ENCODE assay signal across 38 mouse cellular contexts in the genomic region with DNA sequence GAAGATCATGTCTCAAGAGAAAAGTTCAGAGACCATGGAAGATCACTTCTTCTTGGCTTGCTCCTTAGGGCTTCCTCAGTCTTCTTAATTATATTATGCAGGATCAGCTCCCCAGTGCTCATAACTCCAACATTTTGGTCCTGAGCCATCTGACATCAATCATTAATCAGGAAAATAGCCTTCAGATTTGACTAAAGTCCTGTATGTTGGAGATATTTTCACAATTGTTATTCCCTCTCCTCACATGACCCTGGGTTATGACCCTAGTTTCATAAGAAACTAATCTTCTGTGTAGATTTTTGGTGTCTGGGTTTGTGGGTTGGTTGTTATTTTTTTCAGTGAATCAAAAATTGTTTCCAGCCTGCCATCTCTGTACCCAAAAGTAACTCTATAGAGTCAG. TPM values are rescaled to one million over a fixed set of nuclear protein-coding genes. Genes with fewer than 3 reads are reported as not detected.
"Had no signal": no experiment of that assay in that cellular context is flagged by ENCODE, and none has a peak within 500 bp of the region (broad histone marks: within the 10 kb centered on the region; RNA-seq: fewer than 3 reads in every experiment).

No protein-coding gene starts in this region.

- H3K27ac ChIP-seq: embryonic facial prominence, embryonic 10.5 days; embryonic facial prominence, embryonic 12.5 days; embryonic facial prominence, embryonic 13.5 days; embryonic facial prominence, embryonic 15.5 days; forebrain, embryonic 10.5 days; forebrain, embryonic 12.5 days; forebrain, embryonic 13.5 days; forebrain, embryonic 15.5 days; gastrocnemius, adult 2 months had no signal

- H3K36me3 ChIP-seq: embryonic facial prominence, embryonic 10.5 days; embryonic facial prominence, embryonic 12.5 days; embryonic facial prominence, embryonic 13.5 days; embryonic facial prominence, embryonic 15.5 days; forebrain, embryonic 10.5 days; forebrain, embryonic 12.5 days; forebrain, embryonic 15.5 days had no signal

- H3K4me2 ChIP-seq: embryonic facial prominence, embryonic 12.5 days; embryonic facial prominence, embryonic 13.5 days; embryonic facial prominence, embryonic 15.5 days; forebrain, embryonic 12.5 days; forebrain, embryonic 13.5 days; forebrain, embryonic 15.5 days had no signal

- H3K9me3 ChIP-seq: embryonic facial prominence, embryonic 15.5 days had no signal

- ATAC-seq: forebrain, embryonic 13.5 days; forebrain, embryonic 14.5 days; forebrain, embryonic 15.5 days; forebrain, embryonic 16.5 days; forebrain, postnatal 0 days had no signal

- H3K4me1 ChIP-seq: embryonic facial prominence, embryonic 10.5 days; embryonic facial prominence, embryonic 12.5 days; embryonic facial prominence, embryonic 13.5 days; embryonic facial prominence, embryonic 15.5 days; forebrain, embryonic 10.5 days; forebrain, embryonic 12.5 days; forebrain, embryonic 13.5 days; forebrain, embryonic 15.5 days had no signal

- H3K27me3 ChIP-seq: embryonic facial prominence, embryonic 12.5 days; embryonic facial prominence, embryonic 13.5 days; embryonic facial prominence, embryonic 15.5 days; forebrain, embryonic 12.5 days; forebrain, embryonic 13.5 days; forebrain, embryonic 15.5 days had no signal

- H3K9ac ChIP-seq: embryonic facial prominence, embryonic 12.5 days; embryonic facial prominence, embryonic 13.5 days; embryonic facial prominence, embryonic 15.5 days; forebrain, embryonic 12.5 days; forebrain, embryonic 13.5 days; forebrain, embryonic 15.5 days; forebrain, postnatal 0 days had no signal

- H3K4me3 ChIP-seq: embryonic facial prominence, embryonic 10.5 days; embryonic facial prominence, embryonic 12.5 days; embryonic facial prominence, embryonic 13.5 days; embryonic facial prominence, embryonic 15.5 days; erythroblast, embryonic 14.5 days; forebrain, embryonic 10.5 days; forebrain, embryonic 12.5 days; forebrain, embryonic 13.5 days; forebrain, embryonic 15.5 days; gastrocnemius, adult 2 months had no signal

- DNase-seq: cerebellum, adult 18-20 months; cerebellum, adult 2 months; cerebellum, adult 8-10 months; cerebellum, adult 9-10 months; cerebellum, adult 9-11 months; cerebellum, postnatal 10 days; cerebellum, postnatal 14 days; cerebellum, postnatal 25 days; cerebellum, postnatal 36 days; embryo, embryonic 11 days; forebrain, postnatal 0 days; gastrocnemius, adult 2 months; gastrocnemius, postnatal 10 days; gastrocnemius, postnatal 14 days; gastrocnemius, postnatal 25 days; gastrocnemius, postnatal 36 days had no signal

RNA-seq across cellular contexts. Expression of a gene that starts 7.0 kb away (rescaled TPM):
- total RNA-seq: common myeloid progenitor, adult 5-6 weeks; forebrain, postnatal 0 days; gastrocnemius, adult 2 months; gastrocnemius, postnatal 10 days; gastrocnemius, postnatal 14 days; gastrocnemius, postnatal 25 days; gastrocnemius, postnatal 36 days; granulocyte monocyte progenitor cell, adult 5-6 weeks had no signal
- polyA plus RNA-seq: cerebellum, adult 2 months; cortical plate, adult 2 months; embryonic facial prominence, embryonic 10.5 days; embryonic facial prominence, embryonic 11.5 days; embryonic facial prominence, embryonic 12.5 days; embryonic facial prominence, embryonic 13.5 days; embryonic facial prominence, embryonic 14.5 days; embryonic facial prominence, embryonic 15.5 days; erythroblast, embryonic 14.5 days; forebrain, embryonic 10.5 days; forebrain, embryonic 11.5 days; forebrain, embryonic 12.5 days; forebrain, embryonic 13.5 days; forebrain, embryonic 14.5 days; forebrain, embryonic 15.5 days; forebrain, embryonic 16.5 days; forebrain, postnatal 0 days; frontal cortex, adult 2 months; gonadal fat pad, adult 2 months had no signal

RNA-seq across cellular contexts. Expression of a gene that starts 54.4 kb away (rescaled TPM):
- total RNA-seq: common myeloid progenitor, adult 5-6 weeks; forebrain, postnatal 0 days; gastrocnemius, adult 18-20 months; gastrocnemius, adult 2 months; gastrocnemius, adult 8-10 months; gastrocnemius, postnatal 10 days; gastrocnemius, postnatal 14 days; gastrocnemius, postnatal 25 days; gastrocnemius, postnatal 36 days; gastrocnemius, postnatal 4 days; granulocyte monocyte progenitor cell, adult 5-6 weeks had no signal
- polyA plus RNA-seq: cerebellum, adult 2 months; cortical plate, adult 2 months; embryonic facial prominence, embryonic 10.5 days; embryonic facial prominence, embryonic 11.5 days; embryonic facial prominence, embryonic 12.5 days; embryonic facial prominence, embryonic 13.5 days; embryonic facial prominence, embryonic 14.5 days; embryonic facial prominence, embryonic 15.5 days; erythroblast, embryonic 14.5 days; forebrain, embryonic 10.5 days; forebrain, embryonic 11.5 days; forebrain, embryonic 12.5 days; forebrain, embryonic 13.5 days; forebrain, embryonic 14.5 days; forebrain, embryonic 15.5 days; forebrain, embryonic 16.5 days; forebrain, postnatal 0 days; frontal cortex, adult 2 months; gonadal fat pad, adult 2 months had no signal
